Mouse (Mus musculus) testis, adult 2 months (tissue): ENCODE results near the gene Mrps2.

Experiments
- CTCF ChIP-seq: fragments of 200-500 bp; IDR thresholded peaks from 2 replicates; pipeline ENCODE4 v1.5.1; 2012; ENCODE audit warnings: low read depth, mild to moderate bottlenecking, inconsistent platforms, low read length, moderate library complexity; ENCODE audit not compliant: control insufficient read depth, insufficient read depth, insufficient replicate concordance
- POLR2A ChIP-seq: fragments of 200-500 bp; IDR thresholded peaks from 2 replicates; pipeline ENCODE4 v1.6.1; 2012; ENCODE audit warnings: low read depth, mild to moderate bottlenecking, inconsistent platforms, low read length, moderate library complexity; ENCODE audit not compliant: control insufficient read depth

DNA sequence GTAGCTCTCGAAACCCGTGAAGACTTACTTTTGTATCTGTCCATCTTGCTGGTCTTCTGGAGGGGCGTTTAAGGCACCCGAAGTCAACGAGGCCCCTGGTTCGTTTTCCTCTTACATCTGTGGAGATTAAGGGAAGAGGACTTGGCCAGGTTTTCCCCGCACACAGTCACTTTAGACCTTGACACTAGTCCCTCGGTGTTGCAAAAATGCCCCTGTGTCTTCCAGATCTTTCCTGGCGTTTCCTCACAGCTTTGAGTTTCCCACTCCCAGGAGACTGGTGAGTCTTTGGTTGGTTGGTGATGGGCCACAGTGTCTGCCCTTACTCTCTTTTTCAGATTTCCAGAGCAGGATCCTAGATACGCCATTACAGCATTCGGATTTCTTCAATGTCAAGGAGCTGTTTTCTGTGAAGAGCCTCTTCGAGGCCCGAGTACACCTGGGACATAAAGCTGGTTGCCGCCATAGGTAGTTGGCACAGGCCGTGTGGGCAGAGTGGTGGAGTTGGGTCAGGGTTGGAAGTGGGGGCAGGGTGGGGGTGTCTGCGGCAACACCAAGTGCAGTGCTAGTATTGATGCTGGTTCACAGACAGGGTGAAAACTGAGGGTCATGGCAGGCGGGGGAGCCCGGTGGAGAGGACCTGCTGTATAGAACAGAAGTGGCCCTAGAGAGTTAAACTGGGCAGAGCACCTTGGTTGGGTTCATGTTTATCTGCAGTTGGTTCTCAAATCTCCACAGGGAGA is 790 bp downstream of the Mrps2 start:
- TF ChIP-seq CTCF, result no peak
- TF ChIP-seq POLR2A, result no peak
